Mouse (Mus musculus) embryonic fibroblast, embryonic 13.5 days (primary cell): Measurements from ENCODE around the gene Cdc42ep1. TPM values are rescaled to one million over a fixed set of nuclear protein-coding genes. Genes with fewer than 3 reads are reported as not detected.

Experiments
- H3K27ac ChIP-seq: 2 replicates; pipeline ENCODE4 v1.5.1; 2012; ENCODE audit warnings: low read length, control low read depth, inconsistent platforms; ENCODE audit not compliant: insufficient read depth
- H3K4me1 ChIP-seq: 2 replicates; pipeline ENCODE4 v1.6.1; 2011; ENCODE audit warnings: low read length; ENCODE audit not compliant: control insufficient read depth, insufficient read depth
- H3K4me3 ChIP-seq: 2 replicates; pipeline ENCODE4 v1.5.1; 2011; ENCODE audit warnings: mild to moderate bottlenecking, control low read depth, low read length; ENCODE audit not compliant: insufficient read depth
- CTCF ChIP-seq: IDR thresholded peaks from 2 replicates; pipeline ENCODE4 v1.5.1; 2011; ENCODE audit warnings: mild to moderate bottlenecking, control low read depth, low read length, moderate library complexity, borderline replicate concordance; ENCODE audit not compliant: insufficient read depth
- POLR2A ChIP-seq: IDR thresholded peaks from 2 replicates; pipeline ENCODE4 v1.6.1; 2011; ENCODE audit warnings: low read depth, mild to moderate bottlenecking, control low read depth, low read length, moderate library complexity
- polyA plus RNA-seq: library from polyadenylated mRNA; stranded (reverse); fragments of >200 nt; gene quantifications from 2 replicates; pipeline ENCODE4 v1.2.4, GENCODE M21; 2011; ENCODE audit warnings: low read depth; ENCODE audit not compliant: missing spikeins, insufficient read length

Cdc42ep1 gene
- polyA plus RNA-seq, 1 experiment: 26.1 TPM

DNA sequence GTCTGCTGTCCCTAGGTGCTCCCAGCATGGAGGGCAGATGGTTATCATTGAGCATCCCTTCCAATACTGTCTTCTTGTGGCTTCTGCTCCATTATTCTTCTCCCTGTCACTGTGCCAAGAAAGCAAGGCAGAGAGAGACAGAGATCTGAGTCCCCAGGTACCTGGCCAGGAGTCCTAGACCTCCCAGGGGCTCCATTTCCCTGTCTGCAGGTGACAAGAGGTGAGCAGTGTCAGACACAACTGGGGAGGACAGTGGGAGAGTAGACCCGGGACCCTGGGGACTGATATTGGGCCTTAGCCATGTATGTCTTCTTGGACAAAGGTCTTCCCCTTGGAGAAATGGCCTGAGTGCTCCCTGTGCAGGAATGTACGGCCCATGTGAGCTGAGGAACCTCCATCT, 37.1 kb upstream of the Cdc42ep1 start:
- no peak overlapping the region for H3K27ac ChIP-seq
- TF ChIP-seq CTCF: no peak
- no peak for TF ChIP-seq POLR2A
- H3K4me3 ChIP-seq: no peak overlapping the region
- peaks cover 23% of the 10 kb centered on the region for H3K4me1 ChIP-seq

DNA sequence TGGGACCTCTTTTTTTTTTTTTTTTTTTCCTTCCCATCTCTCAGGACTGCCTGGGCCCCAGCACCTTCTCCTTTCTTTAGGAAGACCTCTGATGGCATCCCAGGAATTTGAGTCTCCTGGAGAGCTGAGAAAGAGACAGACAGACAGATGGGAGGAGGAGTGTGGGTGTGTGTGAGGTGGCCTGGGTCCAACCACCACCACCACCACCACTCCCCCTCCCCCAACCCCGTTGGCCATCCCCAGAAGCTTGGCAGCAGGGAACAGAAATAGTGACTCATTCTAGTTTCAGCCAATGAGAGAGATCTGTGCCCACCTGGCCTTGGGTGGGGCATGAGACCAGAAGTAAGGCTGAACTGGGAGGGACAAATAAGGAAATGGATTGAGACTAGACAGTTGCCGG, 35.8 kb upstream of the Cdc42ep1 start:
- TF ChIP-seq POLR2A: no peak
- TF ChIP-seq CTCF: no peak

DNA sequence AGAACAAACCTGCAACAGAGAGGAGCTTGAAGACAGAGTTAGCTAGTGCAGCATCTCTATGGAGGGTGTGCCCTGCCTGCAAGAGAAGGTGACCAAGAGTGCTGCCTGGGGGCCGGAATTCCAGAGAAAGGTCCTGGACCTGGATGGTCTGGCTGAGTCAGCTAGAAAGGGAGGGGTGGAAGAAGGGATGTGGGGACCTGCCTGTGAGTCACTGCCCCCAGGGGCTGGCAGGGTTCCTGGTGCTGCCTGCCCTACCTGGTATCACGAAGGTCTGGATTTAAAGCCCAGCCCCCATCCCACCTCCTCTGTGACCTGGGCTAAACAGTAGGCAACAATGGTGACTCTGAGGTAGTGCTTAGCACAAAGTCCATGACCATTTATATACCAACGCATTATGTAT, 35.3 kb upstream of the Cdc42ep1 start:
- H3K27ac ChIP-seq: peak overlapping the region; percentile 58
- TF ChIP-seq CTCF (no peak), POLR2A (no peak)
- H3K4me3 ChIP-seq: no peak overlapping the region

More for the DNA sequence above, 35.8 kb upstream of the Cdc42ep1 start:
- Histone ChIP-seq H3K4me1 (peaks cover 25% of the 10 kb centered on the region), H3K27ac (peak overlapping the region; percentile 58), H3K4me3 (no peak overlapping the region)

DNA sequence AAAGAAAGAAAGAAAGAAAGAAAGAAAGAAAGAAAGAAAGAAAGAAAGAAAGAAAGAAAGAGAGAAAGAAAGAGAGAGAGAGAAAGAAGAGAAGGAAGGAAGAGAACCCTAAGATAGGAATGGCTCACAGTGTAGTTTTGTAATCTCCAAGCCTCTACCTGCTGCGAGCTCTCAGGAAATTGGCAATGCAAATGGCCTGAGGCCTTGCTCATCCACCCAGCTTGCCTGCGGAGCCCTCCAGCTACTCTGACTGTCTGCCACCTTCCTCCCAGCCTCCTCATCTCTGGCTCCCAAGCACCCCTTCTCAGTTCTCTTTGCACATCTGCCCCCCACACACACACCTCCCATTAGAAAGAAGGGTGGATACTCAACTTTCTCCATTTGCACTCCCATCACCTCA, 33.4 kb upstream of the Cdc42ep1 start:
- H3K27ac ChIP-seq: no peak overlapping the region
- no peak overlapping the region for H3K4me3 ChIP-seq
- TF ChIP-seq CTCF (no peak), POLR2A (no peak)
- H3K4me1 ChIP-seq: peaks cover 16% of the 10 kb centered on the region

More for the DNA sequence above, 35.3 kb upstream of the Cdc42ep1 start:
- H3K4me1 ChIP-seq: peaks cover 25% of the 10 kb centered on the region

DNA sequence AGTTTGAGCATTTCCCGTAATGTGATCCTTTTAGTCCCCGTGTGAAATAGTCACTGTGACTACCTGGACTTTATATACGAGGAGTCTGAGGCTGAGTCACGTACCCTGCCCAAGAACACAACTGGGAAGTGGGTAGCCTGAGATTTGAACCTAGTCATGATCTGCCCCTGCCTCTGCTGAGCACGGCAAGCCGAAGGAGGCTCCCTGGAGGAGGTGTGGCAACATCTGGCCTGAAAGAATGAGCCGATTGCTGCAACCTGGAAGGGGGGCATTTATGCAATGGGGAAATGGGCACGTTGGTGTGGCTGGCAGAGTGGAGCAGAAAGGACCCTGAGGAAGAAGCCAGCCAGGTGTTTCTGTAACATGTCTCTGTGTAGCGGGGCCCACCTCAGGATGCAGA, 32.7 kb upstream of the Cdc42ep1 start:
- no peak for TF ChIP-seq CTCF
- no peak for TF ChIP-seq POLR2A
- H3K27ac ChIP-seq: no peak overlapping the region
- H3K4me3 ChIP-seq: no peak overlapping the region
- H3K4me1 ChIP-seq: peaks cover 16% of the 10 kb centered on the region

DNA sequence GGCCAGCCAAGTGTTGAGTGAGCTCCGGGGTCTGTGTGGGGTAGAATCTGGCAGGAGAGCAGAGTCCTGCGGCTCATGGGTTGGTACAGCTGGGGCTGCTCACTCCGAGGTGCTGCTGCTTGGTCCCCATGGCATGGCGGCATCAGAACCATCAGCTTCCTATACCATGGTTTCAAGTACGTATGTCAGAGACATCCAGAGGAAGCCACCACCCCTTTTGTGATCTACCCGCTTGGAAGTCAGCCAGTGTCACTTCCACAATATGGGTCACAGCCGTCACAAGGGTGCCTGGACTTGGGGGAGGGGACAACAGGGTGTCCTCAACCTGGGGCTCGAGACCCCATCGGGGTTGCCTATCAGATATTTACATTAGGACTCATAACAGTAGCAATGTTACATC, 32.3 kb upstream of the Cdc42ep1 start:
- TF ChIP-seq POLR2A (no peak), CTCF (no peak)
- Histone ChIP-seq H3K4me1 (peaks cover 16% of the 10 kb centered on the region), H3K27ac (no peak overlapping the region), H3K4me3 (no peak overlapping the region)

DNA sequence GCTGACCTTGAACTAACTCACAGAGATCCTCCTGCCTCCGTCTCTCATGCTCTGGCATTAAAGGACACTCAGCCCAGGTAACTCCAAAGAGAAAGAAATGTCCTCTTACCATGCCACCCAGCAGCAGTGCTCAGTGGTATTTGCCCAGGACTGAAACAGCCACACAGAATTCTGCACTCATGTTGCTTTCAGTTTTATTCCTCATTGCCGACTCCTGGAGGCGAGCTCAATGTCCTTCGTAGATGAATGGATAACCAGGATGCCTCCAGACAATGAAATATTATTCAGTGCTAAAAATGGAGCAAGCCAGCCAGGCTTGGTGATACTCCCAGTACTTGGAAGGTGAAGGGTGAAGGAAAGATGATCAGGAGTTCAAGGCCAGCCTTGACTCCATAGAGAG, 28.8 kb upstream of the Cdc42ep1 start:
- Histone ChIP-seq H3K4me3 (no peak overlapping the region), H3K27ac (no peak overlapping the region), H3K4me1 (0 out of 2 replicates have a peak, but pooled peaks cover 2% of the 10 kb centered on the region)
- TF ChIP-seq POLR2A (no peak), CTCF (no peak)

DNA sequence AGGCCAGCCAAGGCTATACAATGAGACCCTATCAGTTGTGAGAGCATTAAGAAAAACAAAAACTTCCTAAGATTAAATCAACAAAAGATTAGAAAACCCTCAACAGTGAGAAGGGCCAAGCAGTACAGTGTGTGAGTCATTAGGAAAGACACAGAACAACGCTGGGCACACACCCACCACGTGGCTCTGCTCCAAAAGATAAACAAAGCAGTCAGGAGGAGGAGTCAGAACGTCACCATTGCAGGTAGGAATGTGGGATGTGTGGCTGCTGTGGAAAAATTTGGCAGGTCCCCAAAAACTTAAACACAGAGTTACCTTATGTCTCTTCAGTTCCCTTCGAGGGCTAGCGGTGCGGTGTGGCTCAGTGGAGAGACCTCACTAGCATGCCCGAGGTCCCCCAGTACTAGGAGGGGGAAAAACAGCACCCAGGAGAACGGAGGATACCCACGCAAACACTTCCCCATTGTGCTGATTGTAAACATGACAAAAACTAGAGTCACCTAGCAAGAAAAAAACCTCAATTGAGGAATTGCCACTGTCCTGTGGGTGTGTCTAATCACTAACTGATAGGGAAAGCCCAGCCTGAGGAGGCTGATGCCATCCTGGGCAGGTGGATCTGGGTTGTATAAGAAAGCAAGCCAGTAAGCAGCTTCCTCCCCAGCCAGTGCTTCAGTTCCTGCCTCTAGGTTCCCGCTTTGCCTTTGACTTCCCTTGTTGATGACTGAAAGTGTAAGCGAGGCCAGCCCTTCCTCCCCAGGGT, 26.9 kb upstream of the Cdc42ep1 start:
- TF ChIP-seq POLR2A: no peak
- no peak for TF ChIP-seq CTCF
- Histone ChIP-seq H3K27ac (no peak overlapping the region), H3K4me1 (0 out of 2 replicates have a peak, but pooled peaks cover 2% of the 10 kb centered on the region), H3K4me3 (no peak overlapping the region)

DNA sequence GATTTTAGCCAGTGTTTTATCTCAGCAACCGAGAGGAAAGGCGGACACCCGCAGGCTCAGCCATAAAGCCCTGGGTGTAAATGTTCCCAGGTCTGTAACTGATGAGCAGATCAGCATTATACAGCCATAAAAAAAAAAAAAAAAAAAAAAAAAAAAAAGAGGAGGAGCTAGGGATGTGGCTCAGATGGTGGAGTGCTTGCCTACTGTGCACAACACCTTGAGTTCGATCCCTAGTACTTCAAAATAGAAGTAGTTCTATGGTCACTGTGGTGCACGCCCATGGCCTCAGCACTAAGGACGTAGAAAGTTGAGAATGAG, 26.4 kb upstream of the Cdc42ep1 start:
- H3K4me1 ChIP-seq: 0 out of 2 replicates have a peak, but pooled peaks cover 2% of the 10 kb centered on the region
- H3K4me3 ChIP-seq: no peak overlapping the region
- TF ChIP-seq POLR2A (no peak), CTCF (no peak)
- H3K27ac ChIP-seq: no peak overlapping the region
